Mouse (Mus musculus): ENCODE measurements around the gene Traf3. TPM values are rescaled to one million over a fixed set of nuclear protein-coding genes. Genes with fewer than 3 reads are reported as not detected.

The Traf3 gene
- total and polyA plus RNA-seq, 2 experiments from 2014 or later: 14.9 to 40.2 TPM

- peak; percentile 45 for DNase-seq (ENCODE audit: low spot score)
- Histone ChIP-seq H3K27ac (ENCODE audit: low read depth, low read length) (no peak overlapping the region), H3K9ac (replicated peaks; ENCODE audit: low read length, poor library complexity, severe bottlenecking) (peak overlapping the region; percentile 68), H3K4me3 (ENCODE audit: low read depth, low read length) (peak overlapping the region; percentile 51), H3K36me3 (ENCODE audit: insufficient read depth, low read length) (peaks cover 3% of the 10 kb centered on the region; the same call in 1 of the 2 replicates), H3K27me3 (ENCODE audit: insufficient read depth, low read length) (peaks cover 64% of the 10 kb centered on the region), H3K4me1 (ENCODE audit: insufficient read depth, low read length) (peaks cover 9% of the 10 kb centered on the region; the same call in 1 of the 2 replicates), H3K4me2 (ENCODE audit: low read depth, low read length, poor library complexity, severe bottlenecking) (peak overlapping the region; percentile 76), H3K9me3 (ENCODE audit: low read length) (no peaks in the 10 kb centered on the region; the same call in 1 of the 2 replicates)
- TF ChIP-seq CTCF (IDR thresholded peaks at IDR 0.05): no peak
- ATAC-seq (ENCODE audit: low FRiP score): peak; percentile 38; the same call in 1 of the 2 replicates
- 2% methylated on average over 72 of the region's 80 CpGs for WGBS
Measured at GRCm38 (mm10) chr12:111274447-111275149, 108.4 kb downstream of the Traf3 start.

DNA sequence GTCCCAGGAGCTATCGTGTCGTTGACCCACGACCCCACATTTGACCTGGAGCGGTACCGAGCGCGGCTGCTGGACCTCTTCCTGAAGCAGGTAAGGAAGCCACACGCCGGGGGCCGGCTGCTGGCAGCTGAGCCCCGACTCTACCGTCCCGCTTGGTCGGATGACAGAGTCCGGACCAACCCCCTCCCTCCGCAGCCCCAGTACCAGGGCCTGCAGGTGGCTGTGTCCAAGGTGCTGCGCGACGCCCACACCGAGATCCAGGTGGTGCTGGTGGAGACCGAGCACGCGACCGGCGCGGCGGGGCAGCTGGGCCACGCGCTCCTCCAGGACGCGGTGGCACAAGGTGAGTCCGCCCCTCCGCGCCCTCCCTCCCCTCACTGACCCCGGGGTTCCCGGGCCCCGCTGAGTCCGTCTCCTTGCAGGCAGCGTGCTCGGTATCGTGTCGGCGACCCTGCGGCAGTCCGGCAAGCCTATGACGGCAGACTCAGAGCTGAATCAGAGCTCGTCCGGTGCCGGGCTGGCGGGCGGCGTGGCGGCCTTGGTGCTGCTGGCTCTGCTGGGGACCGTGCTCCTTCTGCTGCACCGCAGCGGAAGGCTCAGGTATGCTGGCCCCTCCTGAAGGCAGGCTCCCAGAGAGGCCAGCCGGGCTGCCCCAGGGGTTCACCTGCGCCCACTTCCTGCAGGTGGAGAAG is 109.1 kb downstream of the Traf3 start:
- Histone ChIP-seq H3K27me3 (ENCODE audit: insufficient read depth, low read length) (peaks cover 57% of the 10 kb centered on the region), H3K4me3 (ENCODE audit: low read depth, low read length) (peak overlapping the region; percentile 51), H3K9ac (replicated peaks; ENCODE audit: low read length, poor library complexity, severe bottlenecking) (peak overlapping the region; percentile 68), H3K4me2 (ENCODE audit: low read depth, low read length, poor library complexity, severe bottlenecking) (peak overlapping the region; percentile 76), H3K36me3 (ENCODE audit: insufficient read depth, low read length) (peaks cover 3% of the 10 kb centered on the region; the same call in 1 of the 2 replicates), H3K9me3 (ENCODE audit: low read length) (no peaks in the 10 kb centered on the region; the same call in 1 of the 2 replicates), H3K27ac (ENCODE audit: low read depth, low read length) (no peak overlapping the region), H3K4me1 (ENCODE audit: insufficient read depth, low read length) (peaks cover 9% of the 10 kb centered on the region; the same call in 1 of the 2 replicates)
- ATAC-seq (ENCODE audit: low FRiP score) (peak; percentile 39; the same call in 1 of the 2 replicates), DNase-seq (ENCODE audit: low spot score) (no peak)
- TF ChIP-seq CTCF (IDR thresholded peaks at IDR 0.05): no peak
- 3% methylated on average over 56 of the region's 58 CpGs for WGBS

DNA sequence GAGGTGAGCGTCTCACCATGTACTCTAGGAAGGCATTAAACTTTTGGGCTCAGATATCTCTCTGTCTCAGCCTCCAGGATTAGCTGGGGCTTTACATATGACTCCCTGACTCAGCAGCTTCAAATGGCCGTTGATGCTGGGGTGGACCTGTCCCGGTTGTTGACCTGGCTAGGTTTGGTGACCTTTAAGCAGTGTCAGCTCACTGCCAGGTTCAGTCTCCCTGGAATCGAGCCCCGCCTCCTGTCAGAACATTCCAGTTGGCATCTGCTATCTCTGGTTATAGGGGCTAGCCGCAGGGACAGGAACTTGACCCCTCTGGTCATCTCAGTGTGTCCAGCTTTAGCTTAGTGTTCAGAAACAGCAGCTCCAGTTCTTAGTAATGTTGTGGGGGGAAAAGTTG is 110.2 kb downstream of the Traf3 start:
- 57% methylated on average over 6 of the region's 6 CpGs for WGBS
- H3K27me3 ChIP-seq (ENCODE audit: insufficient read depth, low read length): peaks cover 46% of the 10 kb centered on the region
- H3K36me3 ChIP-seq (ENCODE audit: insufficient read depth, low read length): peaks cover 3% of the 10 kb centered on the region; the same call in 1 of the 2 replicates

DNA sequence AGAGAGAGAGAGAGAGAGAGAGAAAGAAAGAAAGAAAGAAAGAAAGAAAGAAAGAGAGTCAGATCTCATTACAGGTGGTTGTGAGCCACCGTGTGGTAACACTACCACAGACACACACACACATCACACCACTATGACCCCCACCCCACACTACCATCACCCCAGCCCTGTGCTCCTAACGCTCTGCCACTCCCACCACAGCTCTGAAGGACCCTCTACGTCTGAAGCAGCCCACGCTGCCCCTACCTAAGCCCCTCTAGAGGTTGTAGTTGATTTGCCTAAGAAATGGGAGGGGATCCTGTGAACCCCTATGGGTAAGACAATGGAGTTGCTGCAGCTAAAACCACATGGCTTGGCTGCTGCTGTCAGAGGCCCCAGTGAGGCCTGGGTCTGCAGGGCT is 117.4 kb downstream of the Traf3 start:
- no peaks in the 10 kb centered on the region for H3K36me3 ChIP-seq (ENCODE audit: insufficient read depth, low read length)
- DNase-seq (ENCODE audit: low spot score) (no peak), ATAC-seq (ENCODE audit: low FRiP score) (no peak)
- WGBS: 77% methylated on average over 4 of the region's 4 CpGs
- no peak for TF ChIP-seq CTCF (IDR thresholded peaks at IDR 0.05)
- H3K4me2 ChIP-seq (ENCODE audit: low read depth, low read length, poor library complexity, severe bottlenecking): no peak overlapping the region
- H3K27ac ChIP-seq (ENCODE audit: low read depth, low read length): no peak overlapping the region
- no peaks in the 10 kb centered on the region; the same call in 1 of the 2 replicates for H3K9me3 ChIP-seq (ENCODE audit: low read length)
- no peak overlapping the region for H3K9ac ChIP-seq (replicated peaks; ENCODE audit: low read length, poor library complexity, severe bottlenecking)
- no peaks in the 10 kb centered on the region for H3K4me1 ChIP-seq (ENCODE audit: insufficient read depth, low read length)
- no peak overlapping the region for H3K4me3 ChIP-seq (ENCODE audit: low read depth, low read length)
- H3K27me3 ChIP-seq (ENCODE audit: insufficient read depth, low read length): no peaks in the 10 kb centered on the region

More for the DNA sequence above, 110.2 kb downstream of the Traf3 start:
- Histone ChIP-seq H3K4me1 (ENCODE audit: insufficient read depth, low read length) (peaks cover 9% of the 10 kb centered on the region; the same call in 1 of the 2 replicates), H3K27ac (ENCODE audit: low read depth, low read length) (no peak overlapping the region), H3K9me3 (ENCODE audit: low read length) (no peaks in the 10 kb centered on the region; the same call in 1 of the 2 replicates), H3K9ac (replicated peaks; ENCODE audit: low read length, poor library complexity, severe bottlenecking) (no peak overlapping the region), H3K4me2 (ENCODE audit: low read depth, low read length, poor library complexity, severe bottlenecking) (peak overlapping the region; percentile 76; the same call in 1 of the 2 replicates), H3K4me3 (ENCODE audit: low read depth, low read length) (no peak overlapping the region)
- no peak for DNase-seq (ENCODE audit: low spot score)
- no peak for TF ChIP-seq CTCF (IDR thresholded peaks at IDR 0.05)
- no peak for ATAC-seq (ENCODE audit: low FRiP score)

DNA sequence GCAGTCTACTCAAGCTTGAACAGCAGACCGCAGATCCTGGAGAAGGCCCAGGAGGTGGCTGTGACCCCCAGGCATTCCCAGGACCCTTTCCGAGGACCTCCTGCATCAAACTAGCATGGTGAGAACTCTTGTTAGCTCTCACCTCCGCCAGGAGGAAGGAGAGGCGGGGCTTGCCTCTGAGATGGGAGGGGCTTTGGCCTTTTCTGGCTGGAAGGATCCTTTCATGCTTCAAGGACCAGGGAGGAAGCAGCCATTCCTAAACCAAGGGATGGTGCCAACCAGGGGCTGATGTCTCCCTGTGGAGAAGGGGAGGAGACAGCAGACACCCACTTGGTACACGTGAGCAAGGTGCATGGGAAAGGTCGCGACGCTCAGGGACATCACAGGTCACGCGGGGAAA is 118.4 kb downstream of the Traf3 start:
- Histone ChIP-seq H3K27ac (ENCODE audit: low read depth, low read length) (no peak overlapping the region), H3K4me1 (ENCODE audit: insufficient read depth, low read length) (no peaks in the 10 kb centered on the region), H3K4me2 (ENCODE audit: low read depth, low read length, poor library complexity, severe bottlenecking) (peak overlapping the region; percentile 38), H3K36me3 (ENCODE audit: insufficient read depth, low read length) (no peaks in the 10 kb centered on the region), H3K9ac (replicated peaks; ENCODE audit: low read length, poor library complexity, severe bottlenecking) (no peak overlapping the region), H3K27me3 (ENCODE audit: insufficient read depth, low read length) (no peaks in the 10 kb centered on the region), H3K9me3 (ENCODE audit: low read length) (no peaks in the 10 kb centered on the region), H3K4me3 (ENCODE audit: low read depth, low read length) (peak overlapping the region; percentile 12; the same call in 1 of the 2 replicates)
- ATAC-seq (ENCODE audit: low FRiP score) (no peak), DNase-seq (ENCODE audit: low spot score) (no peak)
- WGBS: 28% methylated on average over 10 of the region's 10 CpGs
- TF ChIP-seq CTCF (IDR thresholded peaks at IDR 0.05): no peak

GRCm38 (mm10) chr12:111293025-111293424 is 126.9 kb downstream of the Traf3 start:
- 93% methylated on average over 12 of the region's 12 CpGs for WGBS
- TF ChIP-seq CTCF (IDR thresholded peaks at IDR 0.05): no peak
- Histone ChIP-seq H3K36me3 (ENCODE audit: insufficient read depth, low read length) (peaks cover 63% of the 10 kb centered on the region), H3K4me3 (ENCODE audit: low read depth, low read length) (no peak overlapping the region), H3K9me3 (ENCODE audit: low read length) (no peaks in the 10 kb centered on the region), H3K27me3 (ENCODE audit: insufficient read depth, low read length) (no peaks in the 10 kb centered on the region), H3K4me2 (ENCODE audit: low read depth, low read length, poor library complexity, severe bottlenecking) (no peak overlapping the region), H3K27ac (ENCODE audit: low read depth, low read length) (no peak overlapping the region), H3K9ac (replicated peaks; ENCODE audit: low read length, poor library complexity, severe bottlenecking) (no peak overlapping the region), H3K4me1 (ENCODE audit: insufficient read depth, low read length) (no peaks in the 10 kb centered on the region)
- DNase-seq (ENCODE audit: low spot score): no peak
- no peak for ATAC-seq (ENCODE audit: low FRiP score)
